In the genomic region with DNA sequence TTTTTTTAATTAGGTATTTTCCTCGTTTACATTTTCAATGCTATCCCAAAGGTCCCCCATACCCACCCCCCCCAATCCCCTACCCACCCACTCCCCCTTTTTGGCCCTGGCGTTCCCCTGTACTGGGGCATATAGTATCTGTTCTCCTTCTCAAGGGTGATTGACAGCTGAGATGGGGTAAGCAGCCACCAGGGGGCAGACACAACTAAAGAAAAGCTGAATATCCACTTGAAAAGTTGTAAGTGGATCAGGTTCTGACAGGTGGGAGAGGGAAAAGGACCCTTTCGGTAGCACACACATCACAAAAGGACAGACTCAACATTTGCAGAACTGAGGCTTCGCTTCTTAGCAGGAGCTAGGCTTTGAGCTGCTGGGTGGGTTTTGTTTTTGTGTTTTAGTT, we compare ENCODE assay signal across 8 mouse cellular contexts.
DNase-seq lines count a peak whose midpoint lies in the region; ATAC-seq lines count a peak whose summit lies in the region.

No protein-coding gene starts in this region.

- DNase-seq in 3134 (ENCODE audit: extremely low read depth, insufficient read length, low spot score) (peak; percentile 14), ZHBTc4 (ENCODE audit: low read depth, low spot score) (peak; percentile 75)
- DNase-seq in cerebellum, postnatal 25 days, result peak; percentile 25 to 49
- DNase-seq in gastrocnemius, postnatal 14 days, result peak; percentile 45
- peak; percentile 73 for DNase-seq in kidney, adult 18-20 months
- peak; percentile 15 to 50 for DNase-seq in left cerebral cortex, postnatal 14 days (ENCODE audit: low spot score in 2 of 2)
- DNase-seq in spleen, postnatal 10 days (ENCODE audit: low spot score in 2 of 2), result peak; percentile 8 to 71

- peak; percentile 81 for ATAC-seq in megakaryocyte progenitor cell, adult 5-6 weeks (replicated peaks; ENCODE audit: poor library complexity)

- intact Hi-C loops in gastrocnemius, postnatal 14 days (cut with DNase I; ENCODE audit: low total_unique reads), result loop anchor here (10.0 kb wide), 1 partner anchor 502 kb away; no protein-coding TSS in a partner anchor
- intact Hi-C loops in left cerebral cortex, postnatal 14 days (cut with DNase I), result loop anchor here (10.0 kb wide), 3 partner anchors 302 to 542 kb away; no protein-coding TSS in a partner anchor

Comparison
In these comparisons a context has a peak if more than half of its experiments do, and no peak if none do; other contexts are left out.
1. Peak in every context shown above with its lines: DNase-seq and ATAC-seq.
2. DNase-seq: peak in every context shown above with its lines; median percentile 75 in ZHBTc4; 73 in kidney, adult 18-20 months; 45 in gastrocnemius, postnatal 14 days; 40 in spleen, postnatal 10 days; 37 in cerebellum, postnatal 25 days; 32 in left cerebral cortex, postnatal 14 days; 14 in 3134.